Mouse (Mus musculus) megakaryocyte, embryonic 14.5 days (primary cell): Measurements from ENCODE around the gene Lrcol1.

Experiments
- FLI1 ChIP-seq: IDR thresholded peaks from 2 replicates; pipeline ENCODE4 v1.6.1; 2012; ENCODE audit warnings: low read length, inconsistent platforms, mixed read lengths
- GATA1 ChIP-seq: IDR thresholded peaks from 3 replicates; pipeline ENCODE4 v1.6.1; 2012; ENCODE audit warnings: mixed read lengths, low read length, inconsistent platforms, borderline replicate concordance

GRCm38 (mm10) chr5:110338792-110339191 is 5.7 kb upstream of the Lrcol1 start:
- TF ChIP-seq GATA1 (no peak), FLI1 (no peak)
